8 mouse cellular contexts compared by ENCODE assay signal in the genomic region with DNA sequence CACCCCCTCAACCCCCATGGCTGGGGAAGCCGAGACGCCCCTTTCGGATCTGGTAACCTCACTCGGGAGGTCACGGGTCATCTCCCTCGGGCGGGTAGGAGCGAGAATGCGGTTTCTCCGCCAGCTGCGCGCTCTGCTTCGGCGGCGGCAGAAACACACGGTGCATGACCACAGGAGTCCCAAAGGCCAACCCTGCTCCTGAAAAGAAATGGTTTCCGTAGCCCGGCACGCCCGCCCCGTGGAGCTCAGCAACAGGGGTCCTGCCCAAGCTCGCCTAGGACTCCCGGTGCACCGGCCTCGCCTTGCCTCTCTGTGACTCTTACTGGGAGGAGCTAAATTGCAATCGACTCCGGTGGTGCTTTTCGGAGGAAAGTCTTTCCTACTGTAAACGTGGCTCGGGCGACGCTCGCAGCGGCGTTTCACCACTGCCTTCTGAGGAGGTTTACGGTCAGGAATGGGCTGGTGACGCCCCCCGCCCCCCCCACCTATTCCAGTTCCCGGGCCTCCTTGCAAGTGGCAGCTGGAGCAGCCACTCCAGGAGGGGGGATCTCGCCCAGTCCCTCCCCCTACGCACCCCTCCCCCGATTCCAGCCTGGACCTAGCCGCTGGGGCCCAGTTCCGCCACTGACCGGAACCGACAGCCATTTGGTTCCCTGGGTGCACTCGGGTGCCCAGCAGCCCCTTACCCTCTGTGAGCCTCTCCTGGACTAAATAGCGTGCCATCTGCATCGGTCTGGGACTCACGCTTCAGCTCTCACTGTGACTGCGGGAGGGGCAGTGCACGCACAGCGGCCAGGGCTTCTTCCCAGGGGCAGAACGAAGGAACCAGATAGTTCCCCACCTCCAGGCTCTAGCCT. TPM values are rescaled to one million over a fixed set of nuclear protein-coding genes. Genes with fewer than 3 reads are reported as not detected.
A peak's percentile ranks its signal among the peaks of the same experiment; 100 is the strongest.
DNase-seq lines count a peak whose midpoint lies in the region; ATAC-seq and TF ChIP-seq lines count a peak whose summit lies in the region.

No protein-coding gene starts in this region.

- peak overlapping the region; percentile 39 for H3K27ac ChIP-seq in bone marrow macrophage, adult 2 months (ENCODE audit: insufficient read depth, low read depth, low read length)
- peak overlapping the region; percentile 99 for H3K27ac ChIP-seq in heart, embryonic 12.5 days (ENCODE audit: poor library complexity, severe bottlenecking)
- H3K27ac ChIP-seq in kidney, postnatal 0 days, result peak overlapping the region; percentile 91
- H3K27ac ChIP-seq in liver, embryonic 15.5 days (replicated peaks), result peak overlapping the region; percentile 68
- peak overlapping the region; percentile 99 for H3K27ac ChIP-seq in neural tube, embryonic 13.5 days (replicated peaks)
- peak overlapping the region; percentile 81 for H3K27ac ChIP-seq in testis, adult 2 months (ENCODE audit: control insufficient read depth, insufficient read depth, low read depth, low read length)

- H3K9me3 ChIP-seq in erythroblast, embryonic 14.5 days (ENCODE audit: control insufficient read depth, low read length), result no peaks in the 10 kb centered on the region
- H3K9me3 ChIP-seq in heart, embryonic 12.5 days (replicated peaks), result 0 out of 2 replicates have a peak, but pooled peaks cover 4% of the 10 kb centered on the region
- no peaks in the 10 kb centered on the region for H3K9me3 ChIP-seq in kidney, postnatal 0 days (replicated peaks; ENCODE audit: low read length)
- H3K9me3 ChIP-seq in liver, embryonic 15.5 days (replicated peaks), result no peaks in the 10 kb centered on the region
- H3K9me3 ChIP-seq in neural tube, embryonic 13.5 days, result no peaks in the 10 kb centered on the region

- peak overlapping the region; percentile 89 for H3K4me2 ChIP-seq in heart, embryonic 12.5 days
- peak overlapping the region; percentile 72 for H3K4me2 ChIP-seq in kidney, postnatal 0 days (ENCODE audit: low read length)
- H3K4me2 ChIP-seq in liver, embryonic 15.5 days, result peak overlapping the region; percentile 93
- peak overlapping the region; percentile 93 for H3K4me2 ChIP-seq in neural tube, embryonic 13.5 days

- ATAC-seq in heart, embryonic 12.5 days (ENCODE audit: insufficient number of reproducible peaks, low FRiP score), result peak; percentile 80
- ATAC-seq in kidney, postnatal 0 days (replicated peaks; ENCODE audit: low FRiP score, low read depth), result peak; percentile 79
- ATAC-seq in liver, embryonic 15.5 days (ENCODE audit: insufficient read depth), result peak; percentile 59
- peak; percentile 72 for ATAC-seq in neural tube, embryonic 13.5 days (ENCODE audit: low read depth)

- H3K36me3 ChIP-seq in erythroblast, embryonic 14.5 days (ENCODE audit: control insufficient read depth), result no peaks in the 10 kb centered on the region
- H3K36me3 ChIP-seq in heart, embryonic 12.5 days, result no peaks in the 10 kb centered on the region
- H3K36me3 ChIP-seq in kidney, postnatal 0 days (ENCODE audit: insufficient read depth, low read length), result no peaks in the 10 kb centered on the region
- H3K36me3 ChIP-seq in liver, embryonic 15.5 days (replicated peaks), result no peaks in the 10 kb centered on the region
- H3K36me3 ChIP-seq in neural tube, embryonic 13.5 days, result no peaks in the 10 kb centered on the region
- H3K36me3 ChIP-seq in testis, adult 2 months (ENCODE audit: control insufficient read depth, insufficient read depth, low read length), result no peaks in the 10 kb centered on the region

- H3K4me3 ChIP-seq in bone marrow macrophage, adult 2 months (ENCODE audit: insufficient read depth, low read length), result peak overlapping the region; percentile 67
- peak overlapping the region; percentile 64 for H3K4me3 ChIP-seq in erythroblast, embryonic 14.5 days (replicated peaks)
- H3K4me3 ChIP-seq in heart, embryonic 12.5 days, result peak overlapping the region; percentile 67
- H3K4me3 ChIP-seq in kidney, postnatal 0 days (replicated peaks; ENCODE audit: low read depth, low read length), result peak overlapping the region; percentile 57
- H3K4me3 ChIP-seq in liver, embryonic 15.5 days (replicated peaks), result peak overlapping the region; percentile 58
- H3K4me3 ChIP-seq in neural tube, embryonic 13.5 days, result peak overlapping the region; percentile 52
- H3K4me3 ChIP-seq in testis, adult 2 months (ENCODE audit: control insufficient read depth, low read depth, low read length), result peak overlapping the region; percentile 90

- peaks cover 26% of the 10 kb centered on the region for H3K27me3 ChIP-seq in erythroblast, embryonic 14.5 days (ENCODE audit: control insufficient read depth)
- no peaks in the 10 kb centered on the region for H3K27me3 ChIP-seq in heart, embryonic 12.5 days (replicated peaks)
- no peaks in the 10 kb centered on the region for H3K27me3 ChIP-seq in kidney, postnatal 0 days (ENCODE audit: insufficient read depth, low read length)
- peaks cover 30% of the 10 kb centered on the region for H3K27me3 ChIP-seq in liver, embryonic 15.5 days
- H3K27me3 ChIP-seq in neural tube, embryonic 13.5 days, result no peaks in the 10 kb centered on the region
- no peaks in the 10 kb centered on the region for H3K27me3 ChIP-seq in testis, adult 2 months (ENCODE audit: control insufficient read depth, insufficient read depth, low read length)

- no peak for TF ChIP-seq POLR2A in bone marrow macrophage, adult 2 months (IDR thresholded peaks at IDR 0.05; ENCODE audit: borderline replicate concordance, low read depth, low read length)
- TF ChIP-seq POLR2A in testis, adult 2 months (IDR thresholded peaks at IDR 0.05; ENCODE audit: control insufficient read depth, low read depth, low read length), result peak; percentile 8; the same call in 1 of the 2 replicates

- H3K4me1 ChIP-seq in bone marrow macrophage, adult 2 months (ENCODE audit: control insufficient read depth, insufficient read depth, low read length), result no peaks in the 10 kb centered on the region
- H3K4me1 ChIP-seq in erythroblast, embryonic 14.5 days (ENCODE audit: control insufficient read depth), result peaks cover 35% of the 10 kb centered on the region
- H3K4me1 ChIP-seq in heart, embryonic 12.5 days (replicated peaks), result peaks cover 3% of the 10 kb centered on the region; the same call in 1 of the 2 replicates
- peaks cover 3% of the 10 kb centered on the region; the same call in 1 of the 2 replicates for H3K4me1 ChIP-seq in kidney, postnatal 0 days (replicated peaks; ENCODE audit: insufficient read depth, low read length)
- H3K4me1 ChIP-seq in liver, embryonic 15.5 days (replicated peaks), result peaks cover 32% of the 10 kb centered on the region
- H3K4me1 ChIP-seq in neural tube, embryonic 13.5 days (replicated peaks), result peaks cover 19% of the 10 kb centered on the region
- H3K4me1 ChIP-seq in testis, adult 2 months (ENCODE audit: control insufficient read depth, insufficient read depth, low read length), result peaks cover 19% of the 10 kb centered on the region

- DNase-seq in A20 (ENCODE audit: low read depth, low spot score), result peak; percentile 86
- peak; percentile 93 for DNase-seq in kidney, postnatal 0 days (ENCODE audit: low spot score)

- TF ChIP-seq CTCF in bone marrow macrophage, adult 2 months (IDR thresholded peaks at IDR 0.05; ENCODE audit: low read depth, low read length), result no peak
- no peak for TF ChIP-seq CTCF in kidney, postnatal 0 days (IDR thresholded peaks at IDR 0.05; ENCODE audit: low read depth)
- no peak for TF ChIP-seq CTCF in testis, adult 2 months (IDR thresholded peaks at IDR 0.05; ENCODE audit: control insufficient read depth, insufficient read depth, insufficient replicate concordance, low read depth, low read length)

- peak overlapping the region; percentile 75 for H3K9ac ChIP-seq in heart, embryonic 12.5 days
- H3K9ac ChIP-seq in kidney, postnatal 0 days (ENCODE audit: low read depth, low read length), result peak overlapping the region; percentile 57
- peak overlapping the region; percentile 47 for H3K9ac ChIP-seq in liver, embryonic 15.5 days
- H3K9ac ChIP-seq in neural tube, embryonic 13.5 days, result peak overlapping the region; percentile 88

- under 1% methylated on average over 54 of the region's 54 CpGs for WGBS in heart, embryonic 12.5 days
- WGBS in kidney, postnatal 0 days, result under 1% methylated on average over 54 of the region's 54 CpGs
- WGBS in liver, embryonic 15.5 days (ENCODE audit: insufficient replicate concordance), result under 1% methylated on average over 54 of the region's 54 CpGs
- under 1% methylated on average over 54 of the region's 54 CpGs for WGBS in neural tube, embryonic 13.5 days

RNA-seq across cellular contexts. Expression of a gene that starts 4.9 kb away (rescaled TPM):
- 0.88 and 1.0 TPM in 2 replicates for polyA plus RNA-seq in bone marrow macrophage, adult 2 months (2012; ENCODE audit: insufficient read depth, insufficient read length, missing spikeins)
- polyA plus RNA-seq in erythroblast, embryonic 14.5 days (2012), result 0.09 and 0.19 TPM in 2 replicates
- 78.2 and 84.1 TPM in 2 replicates for polyA plus RNA-seq in heart, embryonic 12.5 days (2016; fragmentation: Nextera tagmentation; extraction: Ambion mirVana)
- polyA plus RNA-seq in kidney, postnatal 0 days (2015; fragmentation: Nextera tagmentation; extraction: Ambion mirVana), result 51.8 and 60.9 TPM in 2 replicates
- polyA plus RNA-seq in liver, embryonic 15.5 days (2015; fragmentation: Nextera tagmentation; extraction: Ambion mirVana), result 1.9 and 2.0 TPM in 2 replicates
- 161 and 183 TPM in 2 replicates for polyA plus RNA-seq in neural tube, embryonic 13.5 days (2015; fragmentation: Nextera tagmentation; extraction: Ambion mirVana)
- 2.2 and 2.5 TPM in 2 replicates for polyA plus RNA-seq in testis, adult 2 months (2012; rRNA removed)

Comparison
In these comparisons a context has a peak if more than half of its experiments do, and no peak if none do; other contexts are left out.
1. Peak in every context shown above with its lines: DNase-seq, ATAC-seq, H3K4me3 ChIP-seq and H3K27ac ChIP-seq.
2. H3K27ac ChIP-seq: peak in every context shown above with its lines; median percentile 99 in heart, embryonic 12.5 days; 99 in neural tube, embryonic 13.5 days; 91 in kidney, postnatal 0 days; 81 in testis, adult 2 months; 68 in liver, embryonic 15.5 days; 39 in bone marrow macrophage, adult 2 months.
3. RNA of a gene that starts 4.9 kb away (polyA plus RNA-seq): 161 to 183 TPM in neural tube, embryonic 13.5 days, 78.2 to 84.1 TPM in heart, embryonic 12.5 days and 51.8 to 60.9 TPM in kidney, postnatal 0 days; 2.2 to 2.5 TPM in testis, adult 2 months, 1.9 to 2.0 TPM in liver, embryonic 15.5 days, 0.88 to 1.0 TPM in bone marrow macrophage, adult 2 months and 0.09 to 0.19 TPM in erythroblast, embryonic 14.5 days; every median in the first group is over 10 times any median in the second.